Mouse (Mus musculus) midbrain, postnatal 0 days (tissue): ENCODE data around the gene Ece2. TPM values are rescaled to one million over a fixed set of nuclear protein-coding genes. Genes with fewer than 3 reads are reported as not detected.

Source experiments
- ATAC-seq: fragments of 200-750 bp; cut with Nextera tagmentation; 2 replicates; pipeline ENCODE4 v1.8.0; 2017; ENCODE audit warnings: moderate number of reproducible peaks, mild to moderate bottlenecking, moderate TSS enrichment, moderate library complexity; ENCODE audit not compliant: low FRiP score
- DNase-seq: peaks from one replicate; pipeline ENCODE4 v3.0.0-alpha.2; 2015; ENCODE audit warnings: low spot score
- H3K27ac ChIP-seq: fragments of 300-500 bp; sonication (generic); 2 replicates; pipeline ENCODE4 v1.5.1; 2014; ENCODE audit warnings: low read depth, mild to moderate bottlenecking, low read length, mixed read lengths
- H3K27me3 ChIP-seq: fragments of 300-500 bp; sonication (generic); 2 replicates; pipeline ENCODE4 v1.6.1; 2014; ENCODE audit warnings: low read length, control low read depth, mixed read lengths; ENCODE audit not compliant: insufficient read depth
- H3K36me3 ChIP-seq: fragments of 300-500 bp; sonication (generic); 2 replicates; pipeline ENCODE4 v1.6.1; 2014; ENCODE audit warnings: low read length, control low read depth, mixed read lengths; ENCODE audit not compliant: insufficient read depth
- H3K4me1 ChIP-seq: fragments of 300-500 bp; sonication (generic); 2 replicates; pipeline ENCODE4 v1.6.1; 2014; ENCODE audit warnings: mild to moderate bottlenecking, control low read depth, antibody characterized with exemption, low read length, mixed read lengths; ENCODE audit not compliant: insufficient read depth
- H3K4me2 ChIP-seq: fragments of 300-500 bp; sonication (generic); 2 replicates; pipeline ENCODE4 v1.6.1; 2014; ENCODE audit warnings: low read depth, mild to moderate bottlenecking, low read length, mixed read lengths; ENCODE audit not compliant: poor library complexity, severe bottlenecking
- H3K4me3 ChIP-seq: fragments of 300-500 bp; sonication (generic); 2 replicates; pipeline ENCODE4 v1.5.1; 2014; ENCODE audit warnings: low read depth, mild to moderate bottlenecking, low read length, moderate library complexity
- H3K9ac ChIP-seq: fragments of 300-500 bp; sonication (generic); replicated peaks from 2 replicates; pipeline ENCODE4 v1.6.1; 2014; ENCODE audit warnings: mild to moderate bottlenecking, low read length, moderate library complexity, mixed read lengths; ENCODE audit not compliant: poor library complexity, severe bottlenecking
- H3K9me3 ChIP-seq: fragments of 300-500 bp; sonication (generic); 2 replicates; pipeline ENCODE4 v1.6.1; 2016; ENCODE audit warnings: low read length, control low read depth
- CTCF ChIP-seq: IDR thresholded peaks from 2 replicates; pipeline ENCODE4 v1.5.1; 2016; ENCODE audit warnings: antibody characterized with exemption, mild to moderate bottlenecking
- WGBS: fragments of 180-500 bp; shearing (Covaris S2); extraction: QIAGEN DNeasy Blood & Tissue Kit; methylation state at CpG from one replicate; pipeline ENCODE4 v1.1.7; 2014; 5-methylcytosine and 5-hydroxymethylcytosine counted together
- polyA plus RNA-seq: library from polyadenylated mRNA; unstranded; fragments of >200 nt; fragmentation: Nextera tagmentation; extraction: Ambion mirVana; gene quantifications from 2 replicates; pipeline ENCODE4 v1.2.1, GENCODE M21; 2015
- total RNA-seq: library from RNA; depleted of rRNA; stranded (reverse); fragments of >200 nt; gene quantifications from 2 replicates; pipeline ENCODE4 v1.2.3, GENCODE M21; 2014

The Ece2 gene
- total and polyA plus RNA-seq, 2 experiments from 2014 or later = 16.7 to 24.4 TPM

- 0 out of 2 replicates have a peak, but pooled peaks cover 8% of the 10 kb centered on the region for H3K36me3 ChIP-seq
- peak within 1 kb of the TSS; percentile 80 for H3K9ac ChIP-seq
- no peaks in the 10 kb centered on the region for H3K9me3 ChIP-seq
- under 1% methylated on average over 51 of the region's 92 CpGs for WGBS
- no peak for TF ChIP-seq CTCF
- H3K4me1 ChIP-seq = peaks cover 6% of the 10 kb centered on the region; the same call in 1 of the 2 replicates
- ATAC-seq (peak; percentile 47), DNase-seq (peak; percentile 66)
- peak within 1 kb of the TSS; percentile 69 for H3K4me3 ChIP-seq
- H3K4me2 ChIP-seq = peak within 1 kb of the TSS; percentile 90
- peak within 1 kb of the TSS; percentile 97 for H3K27ac ChIP-seq
- H3K27me3 ChIP-seq = no peaks in the 10 kb centered on the region
Observed at GRCm38 (mm10) chr16:20621191-20621990, 8.2 kb upstream of the Ece2 start, which contains the start of gene Camk2n2. Camk2n2 (minus strand) TSS chr16:20621287.

- H3K9ac ChIP-seq = peak overlapping the region; percentile 80
- peak overlapping the region; percentile 69 for H3K4me3 ChIP-seq
- under 1% methylated on average over 35 of the region's 37 CpGs for WGBS
- 0 out of 2 replicates have a peak, but pooled peaks cover 8% of the 10 kb centered on the region for H3K36me3 ChIP-seq
- peaks cover 6% of the 10 kb centered on the region; the same call in 1 of the 2 replicates for H3K4me1 ChIP-seq
- no peaks in the 10 kb centered on the region for H3K27me3 ChIP-seq
- no peak for TF ChIP-seq CTCF
- peak overlapping the region; percentile 97 for H3K27ac ChIP-seq
- peak overlapping the region; percentile 90 for H3K4me2 ChIP-seq
- ATAC-seq = peak; percentile 75
- peak; percentile 85 for DNase-seq
- H3K9me3 ChIP-seq = no peaks in the 10 kb centered on the region
Observed at GRCm38 (mm10) chr16:20621991-20622685, 7.5 kb upstream of the Ece2 start.

- ATAC-seq (no peak), DNase-seq (no peak)
- 0 out of 2 replicates have a peak overlapping the region, but pooled peaks have one; percentile 80 for H3K9ac ChIP-seq
- H3K36me3 ChIP-seq = 0 out of 2 replicates have a peak, but pooled peaks cover 4% of the 10 kb centered on the region
- peaks cover 6% of the 10 kb centered on the region; the same call in 1 of the 2 replicates for H3K4me1 ChIP-seq
- 41% methylated on average over 2 of the region's 2 CpGs for WGBS
- no peak for TF ChIP-seq CTCF
- no peak overlapping the region for H3K4me3 ChIP-seq
- H3K27me3 ChIP-seq = no peaks in the 10 kb centered on the region
- no peaks in the 10 kb centered on the region for H3K9me3 ChIP-seq
- no peak overlapping the region for H3K4me2 ChIP-seq
- H3K27ac ChIP-seq = peak overlapping the region; percentile 97
Observed at GRCm38 (mm10) chr16:20623211-20623610, 6.4 kb upstream of the Ece2 start.

- no peak for TF ChIP-seq CTCF
- H3K27ac ChIP-seq = peak overlapping the region; percentile 38
- no peaks in the 10 kb centered on the region for H3K4me1 ChIP-seq
- peak overlapping the region; percentile 93 for H3K4me2 ChIP-seq
- 0 out of 2 replicates have a peak overlapping the region, but pooled peaks have one; percentile 92 for H3K9ac ChIP-seq
- ATAC-seq = no peak
- peak overlapping the region; percentile 63; the same call in 1 of the 2 replicates for H3K4me3 ChIP-seq
- peaks cover 3% of the 10 kb centered on the region; the same call in 1 of the 2 replicates for H3K36me3 ChIP-seq
- no peaks in the 10 kb centered on the region for H3K27me3 ChIP-seq
- 58% methylated on average over 11 of the region's 11 CpGs for WGBS
- no peaks in the 10 kb centered on the region for H3K9me3 ChIP-seq
- peak; percentile 21 for DNase-seq
Observed at GRCm38 (mm10) chr16:20628871-20629391, 697 bp upstream of the Ece2 start.

- H3K9me3 ChIP-seq = no peaks in the 10 kb centered on the region
- no peak overlapping the region for H3K4me2 ChIP-seq
- no peaks in the 10 kb centered on the region for H3K27me3 ChIP-seq
- H3K4me1 ChIP-seq = no peaks in the 10 kb centered on the region; the same call in 1 of the 2 replicates
- WGBS = 79% methylated on average over 8 of the region's 8 CpGs
- H3K36me3 ChIP-seq = peaks cover 5% of the 10 kb centered on the region
- H3K27ac ChIP-seq = no peak overlapping the region
- no peak for DNase-seq
- no peak for TF ChIP-seq CTCF
- H3K9ac ChIP-seq = no peak overlapping the region
- no peak overlapping the region for H3K4me3 ChIP-seq
- ATAC-seq = no peak
Observed at GRCm38 (mm10) chr16:20637410-20637809, 7.8 kb downstream of the Ece2 start.
